Comparison of ENCODE assay signal across 15 mouse cellular contexts in the genomic region with DNA sequence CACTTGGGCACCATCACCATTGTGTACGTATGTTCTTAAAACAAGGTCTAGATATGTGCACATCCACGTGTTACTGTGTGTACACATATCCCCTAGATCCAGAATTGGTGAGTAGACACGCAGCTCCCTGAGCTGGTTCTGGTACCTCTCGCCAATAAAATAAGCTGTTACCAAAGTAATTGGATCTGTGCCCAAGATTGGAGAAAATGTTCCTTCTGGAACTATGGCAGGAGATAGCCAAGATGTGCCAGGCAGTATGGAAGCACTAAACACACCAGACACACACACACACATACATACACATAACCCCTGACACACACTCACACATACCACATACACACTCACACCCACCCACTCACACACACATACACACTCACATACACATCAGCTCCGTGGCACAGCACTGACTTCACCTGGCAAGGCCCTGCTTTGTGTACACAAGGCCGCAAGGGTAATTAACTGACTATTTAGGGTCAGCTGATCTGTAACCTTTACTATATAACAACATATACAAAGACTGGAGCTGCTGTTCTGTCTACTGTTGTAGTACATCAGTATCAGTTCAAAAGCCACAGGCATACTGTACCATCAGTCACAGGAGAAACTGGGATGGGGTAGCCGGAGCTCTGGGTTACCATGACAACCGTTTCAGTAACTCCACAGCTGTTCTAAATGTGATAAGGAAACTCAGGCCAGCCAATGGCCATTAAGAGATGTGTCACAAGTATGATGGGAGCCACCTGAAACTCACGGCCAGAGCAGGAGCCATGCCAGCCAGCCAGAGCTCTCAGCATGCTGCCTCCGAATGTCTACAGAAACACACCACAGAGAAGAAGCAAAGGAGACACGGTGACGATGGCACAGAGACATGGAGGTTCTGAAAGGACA. TPM values are rescaled to one million over a fixed set of nuclear protein-coding genes. Genes with fewer than 3 reads are reported as not detected.
DNase-seq lines count a peak whose midpoint lies in the region; ATAC-seq lines count a peak whose summit lies in the region.
"Had no signal": no experiment of that assay in that cellular context is flagged by ENCODE, and none has a peak within 500 bp of the region (broad histone marks: within the 10 kb centered on the region; RNA-seq: fewer than 3 reads in every experiment).

No protein-coding gene starts in this region.

- H3K27ac ChIP-seq in forebrain, embryonic 15.5 days (replicated peaks) = peak overlapping the region; percentile 16; the same call in 1 of the 2 replicates
- no peak overlapping the region for H3K27ac ChIP-seq in forebrain, embryonic 10.5 days
- no peak overlapping the region for H3K27ac ChIP-seq in forebrain, embryonic 16.5 days (ENCODE audit: low read length)
- H3K27ac ChIP-seq: heart, embryonic 13.5 days; limb, embryonic 15.5 days had no signal

- peak; percentile 39 for ATAC-seq in forebrain, embryonic 15.5 days (replicated peaks)
- peak; percentile 39 for ATAC-seq in forebrain, embryonic 16.5 days
- no peak for ATAC-seq in megakaryocyte progenitor cell, adult 5-6 weeks (replicated peaks; ENCODE audit: poor library complexity)
- ATAC-seq: CD4-positive, CD25-positive, alpha-beta regulatory T cell, adult 4 months; intestine, embryonic 16.5 days had no signal

- whole genome bisulfite sequencing in forebrain, embryonic 15.5 days = 67% methylated on average over 12 of the region's 12 CpGs
- WGBS in forebrain, embryonic 10.5 days = 89% methylated on average over 12 of the region's 12 CpGs
- WGBS in forebrain, embryonic 16.5 days = 63% methylated on average over 12 of the region's 12 CpGs

- intact Hi-C loops in left cerebral cortex, postnatal 4 days (cut with DNase I) = no loop called here

- H3K27me3 ChIP-seq in forebrain, embryonic 15.5 days = no peaks in the 10 kb centered on the region
- H3K27me3 ChIP-seq in forebrain, embryonic 10.5 days (ENCODE audit: poor library complexity, severe bottlenecking) = no peaks in the 10 kb centered on the region
- H3K27me3 ChIP-seq in forebrain, embryonic 16.5 days (replicated peaks; ENCODE audit: control insufficient read depth, insufficient read depth, low read length) = no peaks in the 10 kb centered on the region
- H3K27me3 ChIP-seq: heart, embryonic 13.5 days; limb, embryonic 15.5 days had no signal

- H3K4me1 ChIP-seq in forebrain, embryonic 15.5 days = peaks cover 42% of the 10 kb centered on the region
- H3K4me1 ChIP-seq in forebrain, embryonic 10.5 days = 0 out of 2 replicates have a peak, but pooled peaks cover 4% of the 10 kb centered on the region
- H3K4me1 ChIP-seq in forebrain, embryonic 16.5 days (replicated peaks; ENCODE audit: control insufficient read depth, insufficient read depth, low read length) = peaks cover 32% of the 10 kb centered on the region

- no peaks in the 10 kb centered on the region for H3K36me3 ChIP-seq in forebrain, embryonic 15.5 days
- no peaks in the 10 kb centered on the region for H3K36me3 ChIP-seq in forebrain, embryonic 10.5 days (replicated peaks)
- H3K36me3 ChIP-seq in forebrain, embryonic 16.5 days (ENCODE audit: control insufficient read depth, insufficient read depth) = no peaks in the 10 kb centered on the region
- H3K36me3 ChIP-seq: heart, embryonic 13.5 days; limb, embryonic 15.5 days had no signal

- no peaks in the 10 kb centered on the region for H3K9me3 ChIP-seq in forebrain, embryonic 15.5 days
- H3K9me3 ChIP-seq in forebrain, embryonic 10.5 days = no peaks in the 10 kb centered on the region
- no peaks in the 10 kb centered on the region for H3K9me3 ChIP-seq in forebrain, embryonic 16.5 days (ENCODE audit: control insufficient read depth, low read length)
- H3K9me3 ChIP-seq: heart, embryonic 13.5 days; limb, embryonic 15.5 days had no signal

- no peak for DNase-seq in forebrain, embryonic 10.5 days (ENCODE audit: extremely low spot score, low spot score)
- peak; percentile 16 for DNase-seq in left cerebral cortex, postnatal 4 days
- DNase-seq in left cerebral cortex, adult 8-10 months (ENCODE audit: low spot score in 2 of 2) = no peak
- peak; percentile 70 for DNase-seq in brain, adult 2 months (ENCODE audit: low read depth, low spot score)
- DNase-seq in adrenal gland, postnatal 14 days = no peak
- DNase-seq: gastrocnemius, postnatal 25 days; kidney, postnatal 36 days had no signal

- H3K4me3 ChIP-seq in forebrain, embryonic 15.5 days = no peak overlapping the region
- H3K4me3 ChIP-seq in forebrain, embryonic 10.5 days = no peak overlapping the region
- no peak overlapping the region for H3K4me3 ChIP-seq in forebrain, embryonic 16.5 days (replicated peaks; ENCODE audit: low read length)
- H3K4me3 ChIP-seq: heart, embryonic 13.5 days; limb, embryonic 15.5 days; myocyte had no signal

- no peak overlapping the region for H3K9ac ChIP-seq in forebrain, embryonic 15.5 days (replicated peaks)
- H3K9ac ChIP-seq in forebrain, embryonic 16.5 days (replicated peaks; ENCODE audit: low read depth, low read length) = no peak overlapping the region
- H3K9ac ChIP-seq: limb, embryonic 15.5 days had no signal

- H3K4me2 ChIP-seq in forebrain, embryonic 15.5 days (replicated peaks) = no peak overlapping the region
- H3K4me2 ChIP-seq in forebrain, embryonic 16.5 days (ENCODE audit: low read length) = no peak overlapping the region
- H3K4me2 ChIP-seq: heart, embryonic 13.5 days; limb, embryonic 15.5 days had no signal

RNA-seq across cellular contexts. Expression of gene Tbc1d8, which starts 38.6 kb away (rescaled TPM):
- polyA plus RNA-seq in forebrain, embryonic 15.5 days (2015; fragmentation: Nextera tagmentation; extraction: Ambion mirVana) = 10.0 and 10.6 TPM in 2 replicates
- polyA plus RNA-seq in forebrain, embryonic 10.5 days (2016; fragmentation: Nextera tagmentation; extraction: Ambion mirVana) = 4.5 and 6.7 TPM in 2 replicates
- 10 to 100 TPM; 21.0 to 21.1 TPM for total RNA-seq in left cerebral cortex, postnatal 4 days (2021)
- total RNA-seq in left cerebral cortex, adult 8-10 months (2022) = 10 to 100 TPM; 28.5 to 32.2 (median 29.6) TPM
- polyA plus RNA-seq in forebrain, embryonic 16.5 days (2015; fragmentation: Nextera tagmentation; extraction: Ambion mirVana) = 10.6 and 13.0 TPM in 2 replicates
- 9.3 and 10.6 TPM in 2 replicates for total RNA-seq in adrenal gland, postnatal 14 days (2021)
- total RNA-seq in megakaryocyte progenitor cell, adult 5-6 weeks (2015) = 27.7 and 29.1 TPM in 2 replicates
- total RNA-seq in megakaryocyte progenitor cell, adult 5-6 weeks (2017) = 13.0 and 15.9 TPM in 2 replicates

Comparison
In these comparisons a context has a peak if more than half of its experiments do, and no peak if none do; other contexts are left out.
1. DNase-seq: peak in left cerebral cortex, postnatal 4 days (single experiment) and brain, adult 2 months (single experiment); none in forebrain, embryonic 10.5 days (single experiment), left cerebral cortex, adult 8-10 months (0 of 2) and adrenal gland, postnatal 14 days (single experiment).